Mouse (Mus musculus): ENCODE data around the gene Smyd1.

Smyd1 gene

GRCm38 (mm10) chr6:71260051-71260640 lies 61.9 kb downstream of the Smyd1 start:
- in situ Hi-C loops (cut with MboI, MseI): no loop called here

GRCm38 (mm10) chr6:71259166-71259565 lies 62.9 kb downstream of the Smyd1 start:
- in situ Hi-C loops (cut with MboI, MseI): no loop called here

- in situ Hi-C loops (cut with MboI, MseI): no loop called here
Observed at GRCm38 (mm10) chr6:71258562-71258961, 63.5 kb downstream of the Smyd1 start.

GRCm38 (mm10) chr6:71257375-71257774 lies 64.7 kb downstream of the Smyd1 start:
- in situ Hi-C loops (cut with MboI, MseI): no loop called here

GRCm38 (mm10) chr6:71256166-71256565 lies 65.9 kb downstream of the Smyd1 start:
- in situ Hi-C loops (cut with MboI, MseI): no loop called here

GRCm38 (mm10) chr6:71254456-71254855 lies 67.6 kb downstream of the Smyd1 start:
- in situ Hi-C loops (cut with MboI, MseI): no loop called here

GRCm38 (mm10) chr6:71250951-71251350 lies 71.1 kb downstream of the Smyd1 start:
- in situ Hi-C loops (cut with MboI, MseI): no loop called here

GRCm38 (mm10) chr6:71249615-71250014 lies 72.4 kb downstream of the Smyd1 start:
- in situ Hi-C loops (cut with MboI, MseI): no loop called here

GRCm38 (mm10) chr6:71248420-71248819 lies 73.6 kb downstream of the Smyd1 start:
- in situ Hi-C loops (cut with MboI, MseI): no loop called here

GRCm38 (mm10) chr6:71243258-71243657 lies 78.8 kb downstream of the Smyd1 start:
- in situ Hi-C loops (cut with MboI, MseI): no loop called here

GRCm38 (mm10) chr6:71242811-71243210 lies 79.2 kb downstream of the Smyd1 start:
- in situ Hi-C loops (cut with MboI, MseI): no loop called here

- in situ Hi-C loops (cut with MboI, MseI): no loop called here
Observed at GRCm38 (mm10) chr6:71240831-71241230, 81.2 kb downstream of the Smyd1 start.

GRCm38 (mm10) chr6:71239069-71239750 lies 82.8 kb downstream of the Smyd1 start:
- in situ Hi-C loops (cut with MboI, MseI): no loop called here

- in situ Hi-C loops (cut with MboI, MseI): no loop called here
Observed at GRCm38 (mm10) chr6:71237031-71237431, 85.0 kb downstream of the Smyd1 start.

- in situ Hi-C loops (cut with MboI, MseI): no loop called here
Observed at GRCm38 (mm10) chr6:71236506-71236905, 85.5 kb downstream of the Smyd1 start.

- in situ Hi-C loops (cut with MboI, MseI): no loop called here
Observed at GRCm38 (mm10) chr6:71235944-71236343, 86.1 kb downstream of the Smyd1 start.

GRCm38 (mm10) chr6:71235121-71235520 lies 86.9 kb downstream of the Smyd1 start:
- in situ Hi-C loops (cut with MboI, MseI): no loop called here

GRCm38 (mm10) chr6:71227157-71227770 lies 94.8 kb downstream of the Smyd1 start:
- in situ Hi-C loops (cut with MboI, MseI): loop anchor here (10.0 kb wide), 1 partner anchor 1818 kb away; no protein-coding TSS in a partner anchor

- in situ Hi-C loops (cut with MboI, MseI): loop anchor here (10.0 kb wide), 1 partner anchor 1818 kb away; no protein-coding TSS in a partner anchor
Observed at GRCm38 (mm10) chr6:71226544-71226943, 95.5 kb downstream of the Smyd1 start.

GRCm38 (mm10) chr6:71224184-71224943 lies 97.7 kb downstream of the Smyd1 start:
- in situ Hi-C loops (cut with MboI, MseI): loop anchor here (10.0 kb wide), 1 partner anchor 1820 kb away; no protein-coding TSS in a partner anchor

GRCm38 (mm10) chr6:71221501-71221900 lies 100.5 kb downstream of the Smyd1 start:
- in situ Hi-C loops (cut with MboI, MseI): loop anchor here (10.0 kb wide), 1 partner anchor 1823 kb away; no protein-coding TSS in a partner anchor

GRCm38 (mm10) chr6:71212471-71212870 lies 109.6 kb downstream of the Smyd1 start:
- in situ Hi-C loops (cut with MboI, MseI): no loop called here
